Mouse (Mus musculus): ENCODE results near the gene Med13l. TPM values are rescaled to one million over a fixed set of nuclear protein-coding genes. Genes with fewer than 3 reads are reported as not detected.

Med13l gene
- polyA plus RNA-seq, 1 experiment from 2014 or later: 18.6 TPM

DNA sequence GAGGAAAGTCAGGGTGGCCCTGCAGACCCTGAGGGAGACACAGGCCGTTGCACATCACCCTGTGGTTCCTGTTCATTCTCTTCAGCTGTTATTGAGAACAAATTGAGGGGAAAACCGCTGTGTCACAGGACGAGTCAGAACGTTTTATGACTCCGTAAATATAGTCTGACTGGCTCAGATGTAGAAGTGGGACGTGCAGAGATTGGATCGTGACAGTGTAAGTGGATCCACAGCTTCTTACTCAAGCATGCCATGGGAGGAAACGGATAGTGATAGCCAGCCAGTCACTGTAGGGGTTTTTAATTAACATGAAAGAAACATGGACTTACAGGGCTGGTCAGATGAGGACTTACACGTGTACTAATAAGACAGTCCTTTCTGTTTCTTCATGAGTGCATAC, 174.0 kb downstream of the Med13l start:
- no peak for ATAC-seq (ENCODE audit: low read depth)
- H3K4me2 ChIP-seq (ENCODE audit: low read depth, low read length): no peak overlapping the region
- H3K9ac ChIP-seq (replicated peaks; ENCODE audit: low read depth, low read length): no peak overlapping the region
- H3K36me3 ChIP-seq (ENCODE audit: control insufficient read depth, insufficient read depth, low read length): peaks cover 26% of the 10 kb centered on the region
- no peaks in the 10 kb centered on the region for H3K27me3 ChIP-seq (ENCODE audit: control insufficient read depth, insufficient read depth, low read length)
- H3K9me3 ChIP-seq (ENCODE audit: control insufficient read depth, low read length): no peaks in the 10 kb centered on the region
- 44% methylated on average over 9 of the region's 9 CpGs for WGBS
- no peak overlapping the region for H3K4me3 ChIP-seq (ENCODE audit: low read depth, low read length)
- no peak overlapping the region for H3K27ac ChIP-seq (ENCODE audit: low read depth, low read length)
- H3K4me1 ChIP-seq (ENCODE audit: control insufficient read depth, insufficient read depth, low read length): no peaks in the 10 kb centered on the region

GRCm38 (mm10) chr5:118735738-118736137, 175.3 kb downstream of the Med13l start:
- no peak for ATAC-seq (ENCODE audit: low read depth)
- Histone ChIP-seq H3K36me3 (ENCODE audit: control insufficient read depth, insufficient read depth, low read length) (peaks cover 34% of the 10 kb centered on the region), H3K27ac (ENCODE audit: low read depth, low read length) (no peak overlapping the region), H3K27me3 (ENCODE audit: control insufficient read depth, insufficient read depth, low read length) (no peaks in the 10 kb centered on the region), H3K9me3 (ENCODE audit: control insufficient read depth, low read length) (peaks cover 5% of the 10 kb centered on the region; the same call in 1 of the 2 replicates), H3K9ac (replicated peaks; ENCODE audit: low read depth, low read length) (no peak overlapping the region), H3K4me3 (ENCODE audit: low read depth, low read length) (no peak overlapping the region), H3K4me1 (ENCODE audit: control insufficient read depth, insufficient read depth, low read length) (no peaks in the 10 kb centered on the region), H3K4me2 (ENCODE audit: low read depth, low read length) (no peak overlapping the region)
- 91% methylated on average over 8 of the region's 8 CpGs for WGBS

GRCm38 (mm10) chr5:118737548-118737947, 177.1 kb downstream of the Med13l start:
- WGBS: 52% methylated on average over 1 of the region's 1 CpGs
- H3K36me3 ChIP-seq (ENCODE audit: control insufficient read depth, insufficient read depth, low read length): peaks cover 42% of the 10 kb centered on the region
- no peaks in the 10 kb centered on the region for H3K4me1 ChIP-seq (ENCODE audit: control insufficient read depth, insufficient read depth, low read length)
- peaks cover 5% of the 10 kb centered on the region; the same call in 1 of the 2 replicates for H3K9me3 ChIP-seq (ENCODE audit: control insufficient read depth, low read length)
- ATAC-seq (ENCODE audit: low read depth): peak; percentile 24
- no peak overlapping the region for H3K4me2 ChIP-seq (ENCODE audit: low read depth, low read length)
- H3K4me3 ChIP-seq (ENCODE audit: low read depth, low read length): no peak overlapping the region
- H3K27me3 ChIP-seq (ENCODE audit: control insufficient read depth, insufficient read depth, low read length): no peaks in the 10 kb centered on the region
- no peak overlapping the region for H3K27ac ChIP-seq (ENCODE audit: low read depth, low read length)
- H3K9ac ChIP-seq (replicated peaks; ENCODE audit: low read depth, low read length): no peak overlapping the region

- no peak overlapping the region for H3K27ac ChIP-seq (ENCODE audit: low read depth, low read length)
- ATAC-seq (ENCODE audit: low read depth): no peak
- no peak overlapping the region for H3K4me2 ChIP-seq (ENCODE audit: low read depth, low read length)
- peaks cover 5% of the 10 kb centered on the region; the same call in 1 of the 2 replicates for H3K9me3 ChIP-seq (ENCODE audit: control insufficient read depth, low read length)
- WGBS: 100% methylated on average over 2 of the region's 2 CpGs
- no peak overlapping the region for H3K4me3 ChIP-seq (ENCODE audit: low read depth, low read length)
- H3K36me3 ChIP-seq (ENCODE audit: control insufficient read depth, insufficient read depth, low read length): peaks cover 44% of the 10 kb centered on the region
- H3K9ac ChIP-seq (replicated peaks; ENCODE audit: low read depth, low read length): no peak overlapping the region
- H3K4me1 ChIP-seq (ENCODE audit: control insufficient read depth, insufficient read depth, low read length): no peaks in the 10 kb centered on the region
- no peaks in the 10 kb centered on the region for H3K27me3 ChIP-seq (ENCODE audit: control insufficient read depth, insufficient read depth, low read length)
Measured at GRCm38 (mm10) chr5:118743067-118743466, 182.6 kb downstream of the Med13l start.

DNA sequence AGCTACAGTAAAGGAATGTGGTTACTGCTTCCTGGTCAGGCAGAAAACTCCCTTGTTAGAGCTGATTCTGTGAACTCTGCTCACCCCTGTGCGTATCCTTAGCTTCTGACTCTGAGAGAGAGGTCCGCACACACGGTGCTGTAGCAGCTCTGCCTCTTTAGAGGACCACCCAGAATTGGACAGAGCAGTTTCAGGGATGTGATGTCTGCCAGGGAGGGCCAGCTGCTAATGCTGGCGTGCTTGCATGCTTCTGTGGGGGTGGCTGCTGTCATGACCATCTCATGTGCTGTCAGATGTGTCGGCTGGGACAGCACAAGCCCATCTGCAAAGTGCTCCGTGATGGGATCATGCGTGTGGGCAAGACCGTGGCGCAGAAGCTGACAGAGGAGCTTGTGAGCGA, 186.5 kb downstream of the Med13l start:
- Histone ChIP-seq H3K27ac (ENCODE audit: low read depth, low read length) (no peak overlapping the region), H3K4me3 (ENCODE audit: low read depth, low read length) (no peak overlapping the region), H3K9ac (replicated peaks; ENCODE audit: low read depth, low read length) (no peak overlapping the region), H3K4me2 (ENCODE audit: low read depth, low read length) (no peak overlapping the region), H3K36me3 (ENCODE audit: control insufficient read depth, insufficient read depth, low read length) (peaks cover 53% of the 10 kb centered on the region), H3K4me1 (ENCODE audit: control insufficient read depth, insufficient read depth, low read length) (no peaks in the 10 kb centered on the region), H3K9me3 (ENCODE audit: control insufficient read depth, low read length) (no peaks in the 10 kb centered on the region), H3K27me3 (ENCODE audit: control insufficient read depth, insufficient read depth, low read length) (no peaks in the 10 kb centered on the region)
- 93% methylated on average over 10 of the region's 10 CpGs for WGBS
- no peak for ATAC-seq (ENCODE audit: low read depth)

- H3K4me2 ChIP-seq (ENCODE audit: low read depth, low read length): no peak overlapping the region
- 74% methylated on average over 13 of the region's 13 CpGs for WGBS
- H3K4me1 ChIP-seq (ENCODE audit: control insufficient read depth, insufficient read depth, low read length): no peaks in the 10 kb centered on the region
- no peaks in the 10 kb centered on the region for H3K27me3 ChIP-seq (ENCODE audit: control insufficient read depth, insufficient read depth, low read length)
- H3K9ac ChIP-seq (replicated peaks; ENCODE audit: low read depth, low read length): no peak overlapping the region
- peaks cover 57% of the 10 kb centered on the region for H3K36me3 ChIP-seq (ENCODE audit: control insufficient read depth, insufficient read depth, low read length)
- no peaks in the 10 kb centered on the region for H3K9me3 ChIP-seq (ENCODE audit: control insufficient read depth, low read length)
- no peak for ATAC-seq (ENCODE audit: low read depth)
- no peak overlapping the region for H3K27ac ChIP-seq (ENCODE audit: low read depth, low read length)
- no peak overlapping the region for H3K4me3 ChIP-seq (ENCODE audit: low read depth, low read length)
Measured at GRCm38 (mm10) chr5:118751446-118752179, 191.1 kb downstream of the Med13l start.

DNA sequence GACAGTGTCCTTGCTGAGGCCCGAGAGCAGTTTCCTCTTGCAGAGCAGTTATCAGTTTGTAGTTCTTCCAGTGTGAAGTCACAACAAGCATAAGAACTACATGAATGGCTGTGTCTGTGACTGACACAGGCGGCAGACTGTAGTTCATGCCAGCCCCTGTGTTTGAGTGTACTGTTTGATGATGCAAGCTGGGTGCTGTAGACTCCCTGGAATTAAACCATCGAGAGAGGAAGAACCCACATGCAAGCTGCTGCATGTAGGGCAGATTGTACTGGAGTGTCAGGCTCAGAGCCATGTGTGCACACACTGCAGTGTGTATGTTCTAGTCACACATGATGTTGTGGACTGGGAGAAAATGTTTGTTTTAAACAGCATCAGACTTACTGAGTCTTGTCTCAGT, 192.4 kb downstream of the Med13l start:
- no peak overlapping the region for H3K9ac ChIP-seq (replicated peaks; ENCODE audit: low read depth, low read length)
- peaks cover 62% of the 10 kb centered on the region for H3K36me3 ChIP-seq (ENCODE audit: control insufficient read depth, insufficient read depth, low read length)
- H3K27ac ChIP-seq (ENCODE audit: low read depth, low read length): no peak overlapping the region
- ATAC-seq (ENCODE audit: low read depth): no peak
- H3K4me3 ChIP-seq (ENCODE audit: low read depth, low read length): no peak overlapping the region
- no peak overlapping the region for H3K4me2 ChIP-seq (ENCODE audit: low read depth, low read length)
- H3K4me1 ChIP-seq (ENCODE audit: control insufficient read depth, insufficient read depth, low read length): no peaks in the 10 kb centered on the region
- 98% methylated on average over 3 of the region's 3 CpGs for WGBS
- H3K9me3 ChIP-seq (ENCODE audit: control insufficient read depth, low read length): no peaks in the 10 kb centered on the region
- H3K27me3 ChIP-seq (ENCODE audit: control insufficient read depth, insufficient read depth, low read length): no peaks in the 10 kb centered on the region

- H3K4me1 ChIP-seq (ENCODE audit: control insufficient read depth, insufficient read depth, low read length): no peaks in the 10 kb centered on the region
- H3K27me3 ChIP-seq (ENCODE audit: control insufficient read depth, insufficient read depth, low read length): no peaks in the 10 kb centered on the region
- WGBS: 80% methylated on average over 10 of the region's 10 CpGs
- no peak overlapping the region for H3K27ac ChIP-seq (ENCODE audit: low read depth, low read length)
- H3K9ac ChIP-seq (replicated peaks; ENCODE audit: low read depth, low read length): no peak overlapping the region
- no peak overlapping the region for H3K4me2 ChIP-seq (ENCODE audit: low read depth, low read length)
- ATAC-seq (ENCODE audit: low read depth): no peak
- no peak overlapping the region for H3K4me3 ChIP-seq (ENCODE audit: low read depth, low read length)
- H3K9me3 ChIP-seq (ENCODE audit: control insufficient read depth, low read length): no peaks in the 10 kb centered on the region
- peaks cover 66% of the 10 kb centered on the region for H3K36me3 ChIP-seq (ENCODE audit: control insufficient read depth, insufficient read depth, low read length)
Measured at GRCm38 (mm10) chr5:118753471-118754044, 193.1 kb downstream of the Med13l start.

- Histone ChIP-seq H3K9ac (replicated peaks; ENCODE audit: low read depth, low read length) (no peak overlapping the region), H3K4me1 (ENCODE audit: control insufficient read depth, insufficient read depth, low read length) (no peaks in the 10 kb centered on the region), H3K27ac (ENCODE audit: low read depth, low read length) (no peak overlapping the region), H3K4me2 (ENCODE audit: low read depth, low read length) (no peak overlapping the region), H3K36me3 (ENCODE audit: control insufficient read depth, insufficient read depth, low read length) (peaks cover 67% of the 10 kb centered on the region), H3K9me3 (ENCODE audit: control insufficient read depth, low read length) (no peaks in the 10 kb centered on the region), H3K27me3 (ENCODE audit: control insufficient read depth, insufficient read depth, low read length) (no peaks in the 10 kb centered on the region), H3K4me3 (ENCODE audit: low read depth, low read length) (no peak overlapping the region)
- WGBS: 72% methylated on average over 4 of the region's 4 CpGs
- no peak for ATAC-seq (ENCODE audit: low read depth)
Measured at GRCm38 (mm10) chr5:118754191-118754759, 193.8 kb downstream of the Med13l start.

Data from neural tube, embryonic 14.5 days (tissue).